9 mouse cellular contexts compared by ENCODE assay signal in the genomic region with DNA sequence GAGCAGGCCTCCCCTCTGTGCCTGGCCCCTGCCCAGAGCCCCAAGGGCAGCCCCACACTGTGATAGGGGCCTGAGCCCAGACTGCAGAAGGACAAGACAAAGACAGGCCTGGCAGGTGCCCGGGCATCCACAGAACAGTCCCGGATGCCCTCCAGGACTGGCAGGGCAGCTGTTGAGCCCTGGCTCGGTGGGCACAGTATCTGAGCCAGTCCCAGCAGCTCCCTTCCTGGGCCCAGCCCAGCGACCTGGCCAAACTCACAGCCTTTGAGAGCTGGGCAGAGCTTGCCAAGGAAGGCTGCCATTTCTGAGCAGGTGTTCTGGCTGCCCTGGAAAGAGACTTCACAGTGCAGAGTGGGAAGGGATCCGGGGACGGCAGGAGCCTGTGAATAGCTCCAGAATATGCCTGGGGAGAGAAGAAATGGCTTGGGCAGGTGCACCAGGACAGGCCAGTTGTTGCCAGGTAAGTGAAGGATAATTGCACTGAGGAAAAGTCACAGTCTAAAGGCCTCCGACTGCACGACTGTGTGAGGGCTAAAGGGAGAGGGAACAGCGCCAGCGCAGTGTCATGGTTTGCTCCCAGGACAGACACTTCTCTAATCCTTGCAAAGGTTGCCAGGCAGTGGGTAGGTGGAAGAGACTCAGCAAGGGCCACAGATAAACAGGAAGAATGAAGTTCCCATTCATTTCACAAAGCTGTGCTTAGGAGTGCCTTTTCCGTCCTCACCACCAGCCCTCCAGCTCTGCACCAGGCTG. TPM values are rescaled to one million over a fixed set of nuclear protein-coding genes. Genes with fewer than 3 reads are reported as not detected.
DNase-seq lines count a peak whose midpoint lies in the region; ATAC-seq and TF ChIP-seq lines count a peak whose summit lies in the region.
"Had no signal": no experiment of that assay in that cellular context is flagged by ENCODE, and none has a peak within 500 bp of the region (broad histone marks: within the 10 kb centered on the region; RNA-seq: fewer than 3 reads in every experiment).

No protein-coding gene starts in this region.

- ATAC-seq in midbrain, embryonic 14.5 days (ENCODE audit: low FRiP score, low TSS enrichment), result no peak
- ATAC-seq in CD4-positive, CD25-positive, alpha-beta regulatory T cell, adult 4 months, result no peak
- ATAC-seq in liver, embryonic 11.5 days (replicated peaks; ENCODE audit: low FRiP score), result no peak

- no peak for TF ChIP-seq CTCF in layer of hippocampus, adult 2 months (conservative IDR thresholded peaks at IDR 0.05)

- no peak overlapping the region for H3K4me2 ChIP-seq in midbrain, embryonic 14.5 days (ENCODE audit: low read length)
- no peak overlapping the region for H3K4me2 ChIP-seq in liver, embryonic 11.5 days
- H3K4me2 ChIP-seq: lung, embryonic 15.5 days had no signal

- H3K27me3 ChIP-seq in midbrain, embryonic 14.5 days (ENCODE audit: control insufficient read depth, insufficient read depth, low read length), result no peaks in the 10 kb centered on the region
- H3K27me3 ChIP-seq in liver, embryonic 11.5 days (replicated peaks; ENCODE audit: control insufficient read depth, insufficient read depth, low read length), result no peaks in the 10 kb centered on the region
- H3K27me3 ChIP-seq: lung, embryonic 15.5 days had no signal

- H3K4me3 ChIP-seq in layer of hippocampus, adult 2 months, result no peak overlapping the region
- no peak overlapping the region for H3K4me3 ChIP-seq in midbrain, embryonic 14.5 days (replicated peaks; ENCODE audit: low read depth, low read length)
- H3K4me3 ChIP-seq in liver, embryonic 11.5 days (ENCODE audit: low read depth, low read length), result no peak overlapping the region
- H3K4me3 ChIP-seq: lung, embryonic 15.5 days had no signal

- peaks cover 17% of the 10 kb centered on the region for H3K36me3 ChIP-seq in midbrain, embryonic 14.5 days (ENCODE audit: control insufficient read depth, insufficient read depth, low read length)
- peaks cover 2% of the 10 kb centered on the region; the same call in 1 of the 2 replicates for H3K36me3 ChIP-seq in liver, embryonic 11.5 days (ENCODE audit: control insufficient read depth, insufficient read depth, low read length)
- H3K36me3 ChIP-seq: lung, embryonic 15.5 days had no signal

- H3K4me1 ChIP-seq in midbrain, embryonic 14.5 days (ENCODE audit: control insufficient read depth, insufficient read depth, low read length), result peaks cover 41% of the 10 kb centered on the region
- peaks cover 20% of the 10 kb centered on the region; the same call in 1 of the 2 replicates for H3K4me1 ChIP-seq in liver, embryonic 11.5 days (replicated peaks; ENCODE audit: control insufficient read depth, insufficient read depth, low read length)

- H3K9me3 ChIP-seq in midbrain, embryonic 14.5 days (ENCODE audit: control insufficient read depth, low read length), result no peaks in the 10 kb centered on the region
- H3K9me3 ChIP-seq in liver, embryonic 11.5 days (ENCODE audit: control insufficient read depth, low read length), result no peaks in the 10 kb centered on the region
- H3K9me3 ChIP-seq: lung, embryonic 15.5 days had no signal

- peak overlapping the region; percentile 48; the same call in 1 of the 2 replicates for H3K27ac ChIP-seq in layer of hippocampus, adult 2 months
- H3K27ac ChIP-seq in midbrain, embryonic 14.5 days (replicated peaks; ENCODE audit: low read depth, low read length), result peak overlapping the region; percentile 45
- no peak overlapping the region for H3K27ac ChIP-seq in liver, embryonic 11.5 days (ENCODE audit: low read depth, low read length)
- H3K27ac ChIP-seq: lung, embryonic 15.5 days had no signal

- intact Hi-C loops in left cerebral cortex, postnatal 25 days (cut with DNase I), result loop anchor here (10.0 kb wide), 1 partner anchor 345 kb away; no protein-coding TSS in a partner anchor

- 67% methylated on average over 11 of the region's 11 CpGs for WGBS in midbrain, embryonic 14.5 days
- 74% methylated on average over 11 of the region's 11 CpGs for WGBS in liver, embryonic 11.5 days

- DNase-seq in layer of hippocampus, adult 2 months (ENCODE audit: low spot score in 2 of 2), result no peak
- no peak for DNase-seq in layer of hippocampus, adult 18-20 months (ENCODE audit: low spot score in 2 of 2)
- peak; percentile 76 to 79 for DNase-seq in cerebellum, postnatal 25 days
- DNase-seq in heart, adult 8-10 months (ENCODE audit: low spot score), result peak; percentile 60
- DNase-seq in midbrain, embryonic 14.5 days, result peak; percentile 40
- no peak for DNase-seq in left cerebral cortex, postnatal 25 days (ENCODE audit: low spot score in 2 of 2)
- no peak for DNase-seq in liver, embryonic 11.5 days (ENCODE audit: low spot score)

- no peak overlapping the region for H3K9ac ChIP-seq in midbrain, embryonic 14.5 days (replicated peaks; ENCODE audit: low read length)
- H3K9ac ChIP-seq in liver, embryonic 11.5 days (ENCODE audit: low read depth, low read length), result no peak overlapping the region
- H3K9ac ChIP-seq: lung, embryonic 15.5 days had no signal

RNA-seq across cellular contexts. Expression of gene BC034090, which starts 34.1 kb away (rescaled TPM):
- 1 to 10 TPM; 7.9 to 8.2 TPM for total RNA-seq in layer of hippocampus, adult 2 months (2021)
- total RNA-seq in layer of hippocampus, adult 18-20 months (2021), result 1 to 10 TPM; 5.9 to 7.6 TPM
- total RNA-seq in heart, adult 8-10 months (2022), result 10 to 100 TPM; 33.0 to 42.1 (median 39.3) TPM
- 3.4 and 3.5 TPM in 2 replicates for polyA plus RNA-seq in midbrain, embryonic 14.5 days (2014; fragmentation: Nextera tagmentation; extraction: Ambion mirVana)
- total RNA-seq in left cerebral cortex, postnatal 25 days (2021), result 1 to 10 TPM; 9.5 to 9.7 TPM
- polyA plus RNA-seq in CD4-positive, CD25-positive, alpha-beta regulatory T cell, adult 4 months (2017; shearing (Covaris generic)), result under 1 TPM; 0.29 to 0.32 TPM
- 0.86 and 1.8 TPM in 2 replicates for polyA plus RNA-seq in liver, embryonic 11.5 days (2014; fragmentation: Nextera tagmentation; extraction: Ambion mirVana)

RNA-seq across cellular contexts. Expression of gene Stx6, which starts 51.7 kb away (rescaled TPM):
- 100 to 1,000 TPM; 124 to 129 TPM for total RNA-seq in layer of hippocampus, adult 2 months (2021)
- total RNA-seq in layer of hippocampus, adult 18-20 months (2021), result 100 to 1,000 TPM; 122 to 129 TPM
- 10 to 100 TPM; 20.0 to 24.4 (median 23.4) TPM for total RNA-seq in heart, adult 8-10 months (2022)
- polyA plus RNA-seq in midbrain, embryonic 14.5 days (2014; fragmentation: Nextera tagmentation; extraction: Ambion mirVana), result 121 and 124 TPM in 2 replicates
- total RNA-seq in left cerebral cortex, postnatal 25 days (2021), result 100 to 1,000 TPM; 110 to 115 TPM
- 10 to 100 TPM; 50.0 to 58.4 TPM for polyA plus RNA-seq in CD4-positive, CD25-positive, alpha-beta regulatory T cell, adult 4 months (2017; shearing (Covaris generic))
- polyA plus RNA-seq in liver, embryonic 11.5 days (2014; fragmentation: Nextera tagmentation; extraction: Ambion mirVana), result 36.0 and 36.9 TPM in 2 replicates

Comparison
In these comparisons a context has a peak if more than half of its experiments do, and no peak if none do; other contexts are left out.
1. DNase-seq: peak in cerebellum, postnatal 25 days (2 of 2), heart, adult 8-10 months (single experiment) and midbrain, embryonic 14.5 days (single experiment); none in layer of hippocampus, adult 2 months (0 of 2), layer of hippocampus, adult 18-20 months (0 of 2), left cerebral cortex, postnatal 25 days (0 of 2) and liver, embryonic 11.5 days (single experiment).
2. RNA of gene Stx6, which starts 51.7 kb away (total RNA-seq): 124 to 129 TPM in layer of hippocampus, adult 2 months, 122 to 129 TPM in layer of hippocampus, adult 18-20 months and 110 to 115 TPM in left cerebral cortex, postnatal 25 days; 20.0 to 24.4 TPM in heart, adult 8-10 months; every median in the first group is over 4 times any median in the second.